Mouse (Mus musculus) right cerebral cortex, postnatal 36 days (tissue): ENCODE measurements around the gene 4930402F06Rik.
A peak's percentile ranks its signal among the peaks of the same experiment; 100 is the strongest.

Experiments
- DNase-seq, 2 experiments: peaks; one replicate each; pipeline ENCODE4 v3.0.0; 2022; ENCODE audit warnings: low spot score in 2 of 2, mixed read lengths in 1 of 2

Gene 4930402F06Rik

DNA sequence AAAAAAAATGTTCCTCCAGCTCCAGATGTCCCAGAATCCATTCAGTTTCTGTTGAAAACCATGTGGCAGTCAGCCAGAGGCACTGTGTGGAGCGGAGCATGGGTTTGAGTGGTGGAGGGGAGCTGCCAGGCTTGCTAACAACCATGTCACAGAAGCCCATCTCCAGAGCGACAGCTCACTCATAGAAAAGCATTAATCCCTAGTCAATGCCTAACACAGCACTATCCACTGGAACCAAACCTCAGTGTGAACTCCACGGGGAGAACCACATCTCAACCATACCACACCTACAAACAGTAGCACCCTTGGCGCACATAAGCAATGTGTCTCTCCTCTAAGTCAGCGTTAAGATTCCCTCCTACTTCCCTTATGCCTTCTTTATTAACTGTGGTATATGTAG, at the start of gene 4930402F06Rik:
4930402F06Rik (minus strand) TSS at position 80 of the 400 bp plus-strand sequence.
- peak in 1 of 2 experiments; percentile 32 for DNase-seq

- no peak for DNase-seq
Observed at GRCm38 (mm10) chr2:35446300-35446699, 49.3 kb upstream of the 4930402F06Rik start.

DNA sequence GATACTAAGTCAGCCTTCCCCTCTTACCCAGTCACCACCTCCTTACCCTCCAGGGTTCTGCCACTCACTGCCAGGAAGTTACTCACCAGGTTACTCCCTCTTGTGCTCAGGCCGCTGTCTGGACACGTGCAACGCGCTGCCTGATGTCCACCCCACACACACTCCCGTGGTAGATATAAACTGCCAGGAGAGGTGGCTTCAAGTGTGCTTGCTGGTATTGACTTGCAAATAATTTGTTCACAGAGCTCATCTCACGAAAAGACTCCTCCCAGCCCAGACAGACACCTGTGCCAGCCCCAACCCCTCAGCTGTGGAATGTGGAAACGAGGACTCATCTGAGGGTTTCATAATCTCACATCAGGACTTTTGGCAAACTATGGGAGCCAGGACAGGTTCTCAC, 48.6 kb upstream of the 4930402F06Rik start:
- no peak for DNase-seq

DNA sequence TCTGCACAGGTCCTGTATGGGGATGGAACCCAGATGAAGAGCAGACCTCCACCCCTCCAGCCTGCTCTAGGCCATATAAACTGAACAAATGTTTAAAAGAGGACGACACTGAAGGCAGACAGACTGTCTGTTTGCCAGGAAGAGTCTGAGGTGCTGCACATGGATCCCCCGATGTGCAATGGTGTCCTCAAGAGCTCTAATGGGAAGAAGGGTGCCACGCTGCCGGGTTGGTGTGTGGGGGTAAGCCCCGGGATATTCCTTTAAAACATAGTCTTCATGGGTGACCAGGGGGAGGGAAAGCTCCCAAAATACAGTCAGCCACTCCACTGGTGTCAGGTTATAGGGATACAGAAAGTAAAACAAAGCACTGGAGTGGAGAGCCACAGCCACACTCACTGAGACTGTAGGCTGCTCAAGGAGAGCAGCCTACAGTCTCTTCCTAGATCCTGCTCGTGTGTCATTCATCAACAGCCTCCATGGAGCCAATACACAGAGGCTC, 47.8 kb upstream of the 4930402F06Rik start:
- DNase-seq: no peak

- no peak for DNase-seq
Observed at GRCm38 (mm10) chr2:35443981-35444763, 47.2 kb upstream of the 4930402F06Rik start.

DNA sequence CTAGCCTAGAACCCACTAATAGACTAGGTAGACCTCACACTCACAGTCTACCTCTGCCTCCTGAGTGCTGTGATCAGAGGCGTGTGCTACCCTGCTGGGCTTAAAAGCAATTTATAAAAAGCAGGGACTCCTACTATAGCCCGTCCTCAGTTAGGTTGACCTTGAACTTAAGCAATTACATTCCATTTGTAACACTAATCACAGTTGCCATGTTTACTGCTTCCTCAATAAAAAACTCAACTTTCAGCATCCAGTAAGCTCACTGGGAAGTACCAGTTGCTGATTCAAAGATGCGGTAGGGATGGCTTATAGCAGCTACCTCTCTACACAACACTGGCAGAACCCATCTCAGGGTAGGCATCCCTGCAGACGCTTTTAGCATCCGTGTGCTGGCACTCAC, 46.4 kb upstream of the 4930402F06Rik start:
- no peak for DNase-seq

DNA sequence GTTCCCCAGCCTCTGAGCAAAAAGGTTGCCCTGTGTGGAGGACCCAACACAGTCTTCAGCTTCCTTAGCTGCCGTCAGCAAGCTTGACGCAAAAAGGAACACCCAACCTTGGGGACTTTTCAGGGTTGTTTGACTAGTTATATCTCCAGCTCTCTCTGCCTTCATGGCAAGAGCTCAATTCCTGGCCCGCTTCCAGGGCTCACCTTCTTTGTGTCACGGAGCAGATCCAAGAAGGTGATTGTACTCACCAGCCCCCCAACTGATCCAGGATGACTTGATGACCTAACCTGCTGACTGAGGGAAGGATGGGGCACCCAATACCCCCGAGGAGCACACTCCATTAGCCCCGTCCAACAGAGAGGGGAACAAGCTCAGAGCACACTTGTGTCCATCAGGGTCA, 45.1 kb upstream of the 4930402F06Rik start:
- DNase-seq: no peak

- no peak for DNase-seq
Observed at GRCm38 (mm10) chr2:35441419-35441818, 44.4 kb upstream of the 4930402F06Rik start.

- DNase-seq: no peak
Observed at GRCm38 (mm10) chr2:35440480-35440879, 43.5 kb upstream of the 4930402F06Rik start.

- no peak for DNase-seq
Observed at GRCm38 (mm10) chr2:35437796-35438195, 40.8 kb upstream of the 4930402F06Rik start.

DNA sequence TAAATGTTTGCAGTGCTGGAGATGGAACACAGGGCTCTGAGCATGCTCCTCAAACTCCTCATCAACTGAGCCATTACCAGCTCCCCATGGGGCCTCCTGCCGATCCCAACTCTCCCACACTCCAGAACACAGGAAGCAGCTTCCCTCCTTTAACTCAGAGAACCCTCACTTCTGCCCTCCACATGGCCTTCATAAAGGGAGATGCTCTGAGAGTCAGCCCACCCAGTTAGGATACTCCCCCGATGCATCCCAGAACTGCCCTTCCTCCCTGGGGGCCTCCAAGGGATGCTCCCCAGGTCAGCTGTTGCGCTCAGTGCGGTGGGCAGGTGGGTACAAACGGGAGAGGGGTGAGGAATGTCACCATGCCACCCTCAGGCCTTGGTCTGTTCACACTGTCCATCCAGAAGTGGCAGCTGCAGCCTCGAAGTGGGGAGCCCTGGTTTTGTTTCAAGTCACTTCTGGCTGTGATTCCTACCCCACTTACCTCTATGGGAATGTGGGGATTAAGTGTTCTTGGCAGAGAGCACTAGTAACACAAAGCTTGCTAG, 37.7 kb upstream of the 4930402F06Rik start:
- no peak for DNase-seq

DNA sequence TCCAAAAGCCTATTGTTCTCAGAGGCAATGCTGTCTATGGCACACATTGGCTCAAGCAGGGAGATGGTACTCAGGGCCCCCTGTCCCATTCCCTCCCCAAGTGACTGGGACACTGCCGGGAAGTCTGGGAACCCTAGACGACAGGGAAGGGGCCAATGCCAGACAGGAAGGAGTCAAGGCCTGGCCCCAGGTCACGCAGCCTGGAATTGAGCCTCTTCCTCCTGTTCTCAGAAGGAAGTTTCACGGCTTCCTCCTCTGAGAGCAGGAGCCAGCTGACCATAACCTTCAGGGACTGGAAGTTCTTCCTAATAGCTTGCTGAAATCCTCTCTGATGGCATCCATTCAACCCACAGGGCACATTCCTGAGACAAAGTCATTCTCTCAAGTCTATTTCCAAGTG, 36.5 kb upstream of the 4930402F06Rik start:
- DNase-seq: no peak

- DNase-seq: no peak
Observed at GRCm38 (mm10) chr2:35432472-35432871, 35.5 kb upstream of the 4930402F06Rik start.

DNA sequence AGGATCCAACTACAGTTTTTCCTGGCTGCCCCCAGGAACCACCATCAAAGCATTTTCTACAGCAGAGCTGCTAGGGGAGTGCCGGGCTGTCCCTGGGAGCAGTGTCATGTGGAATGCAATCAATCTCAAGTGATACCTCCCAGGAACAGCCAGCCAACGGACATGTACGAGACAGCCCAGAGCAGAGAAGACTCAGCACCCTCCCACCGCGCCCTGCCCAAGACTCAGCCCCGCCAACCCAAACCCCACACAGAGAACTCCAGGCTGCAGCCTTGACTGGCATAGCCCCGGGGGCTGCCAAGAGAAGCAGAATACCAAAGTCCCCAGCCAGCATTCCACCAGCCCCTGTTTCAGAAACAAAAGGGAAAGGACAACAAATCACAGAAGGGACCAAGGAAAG, 35.0 kb upstream of the 4930402F06Rik start:
- no peak for DNase-seq

DNA sequence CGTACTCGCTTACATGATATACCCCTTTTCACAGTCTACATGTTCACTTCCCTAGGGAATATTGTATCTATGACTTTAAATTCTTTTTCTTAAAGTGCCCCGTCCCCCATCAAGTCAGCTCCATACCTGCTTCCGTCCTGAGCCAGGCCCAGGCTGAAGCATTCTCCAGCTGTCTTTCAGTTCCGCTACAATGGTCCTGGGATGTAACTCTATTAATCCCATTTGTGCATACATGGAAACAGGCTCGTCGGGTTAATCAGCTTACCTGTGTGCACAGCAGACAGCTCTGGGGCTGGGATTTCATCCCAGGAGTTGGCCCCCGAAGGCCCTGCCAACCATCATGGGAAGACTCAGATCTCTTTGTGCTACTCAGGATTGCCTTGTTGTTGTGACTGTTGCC, 33.8 kb upstream of the 4930402F06Rik start:
- DNase-seq: no peak

- DNase-seq: no peak
Observed at GRCm38 (mm10) chr2:35428615-35429300, 31.8 kb upstream of the 4930402F06Rik start.

- DNase-seq: no peak
Observed at GRCm38 (mm10) chr2:35427559-35427958, 30.6 kb upstream of the 4930402F06Rik start.

DNA sequence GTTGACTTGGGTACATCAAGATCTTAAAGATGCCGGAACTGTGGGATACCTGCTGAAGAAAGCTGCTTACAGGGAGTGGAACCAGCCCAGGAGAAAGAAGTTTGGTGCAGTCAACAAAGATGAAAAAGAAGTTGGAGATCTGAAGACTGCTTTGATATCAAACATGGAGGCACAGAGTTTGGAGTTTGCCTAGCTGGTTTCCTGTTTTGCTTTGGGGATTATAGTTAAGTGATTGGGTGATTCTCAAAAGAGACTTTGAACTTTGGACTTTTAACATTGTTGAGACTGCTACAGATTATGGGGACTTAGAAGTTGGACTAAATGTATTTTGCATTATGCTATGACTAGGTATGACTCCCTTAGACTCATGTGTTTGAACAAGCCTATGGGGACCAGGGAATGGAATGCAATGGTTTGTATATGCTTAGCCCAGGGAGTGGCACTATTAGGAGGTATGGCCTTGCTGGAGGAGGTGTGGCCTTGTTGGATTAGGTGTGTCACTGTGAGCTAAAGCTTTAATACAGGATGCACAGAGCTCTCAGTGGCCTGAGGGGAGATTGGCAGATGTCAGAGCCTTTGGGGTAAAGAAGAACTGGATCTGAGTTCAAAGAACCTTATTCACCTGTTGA, 26.9 kb upstream of the 4930402F06Rik start:
- DNase-seq: no peak

- DNase-seq: no peak
Observed at GRCm38 (mm10) chr2:35422384-35422783, 25.4 kb upstream of the 4930402F06Rik start.

DNA sequence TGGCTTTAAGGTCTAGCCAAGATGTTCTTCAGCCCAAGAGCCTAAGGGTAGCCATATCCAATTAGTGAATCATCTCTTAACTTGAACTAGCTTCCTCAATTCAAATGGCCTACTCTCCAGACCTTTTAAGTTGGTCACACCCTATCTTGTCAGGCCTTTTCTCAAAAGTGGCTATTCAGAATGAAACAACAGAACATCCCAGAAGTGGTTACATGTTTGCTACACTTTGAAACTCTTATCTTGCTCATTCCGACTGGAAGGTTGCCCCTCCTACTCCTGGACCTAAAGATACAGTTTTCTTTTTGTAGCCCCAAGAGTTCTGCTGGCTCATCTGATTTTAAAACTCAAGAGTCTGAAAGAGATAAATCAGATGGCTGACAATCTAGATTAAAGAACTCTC, 23.7 kb upstream of the 4930402F06Rik start:
- DNase-seq: no peak

DNA sequence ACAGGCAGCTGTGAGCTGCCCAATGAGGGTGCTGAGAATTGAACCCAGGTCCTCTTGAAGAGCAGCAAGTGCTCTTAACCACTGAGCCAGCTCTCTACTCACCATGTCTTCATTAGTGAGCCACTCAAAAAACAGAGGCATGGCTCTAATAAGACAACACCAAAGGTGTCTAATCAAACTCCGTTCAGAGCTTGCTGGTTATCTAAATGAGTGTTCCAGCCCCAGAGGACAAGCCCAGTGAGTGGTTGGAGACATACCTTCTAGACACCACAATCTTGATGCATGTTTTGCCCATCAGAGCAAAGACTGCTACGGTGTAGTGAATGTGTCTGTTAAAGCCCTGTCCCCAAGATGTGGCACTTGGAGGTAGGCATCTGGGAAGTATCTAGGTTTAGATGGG, 22.7 kb upstream of the 4930402F06Rik start:
- no peak for DNase-seq

DNA sequence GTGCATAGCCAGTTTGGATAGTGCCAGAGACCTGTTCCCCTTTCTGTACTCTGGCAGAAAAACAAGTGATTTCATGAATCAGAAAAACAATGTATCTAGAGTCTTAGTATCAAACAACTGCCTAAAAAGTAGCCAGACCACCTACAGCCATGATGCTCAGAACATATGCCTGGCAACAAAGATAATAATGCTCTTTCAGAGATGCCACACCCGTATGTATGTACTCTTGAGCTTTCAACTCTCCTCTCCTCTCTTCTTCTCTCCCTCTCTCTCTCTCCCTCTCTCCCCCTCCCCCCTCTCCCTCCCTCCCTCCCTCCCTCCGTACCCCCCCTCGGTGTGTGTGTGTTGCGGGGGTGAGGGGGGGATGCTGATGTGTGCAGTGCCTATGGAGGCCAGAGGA, 22.3 kb upstream of the 4930402F06Rik start:
- no peak for DNase-seq
